Mouse (Mus musculus) heart, embryonic 13.5 days (tissue): Measurements from ENCODE around the gene 2010003K11Rik. TPM values are rescaled to one million over a fixed set of nuclear protein-coding genes. Genes with fewer than 3 reads are reported as not detected.

Experiments used
- ATAC-seq: fragments of 200-750 bp; cut with Nextera tagmentation; 2 replicates; pipeline ENCODE4 v1.8.0; 2017; ENCODE audit warnings: moderate TSS enrichment; ENCODE audit not compliant: insufficient number of reproducible peaks, low FRiP score, low TSS enrichment; ENCODE audit errors: extremely low read depth
- H3K27ac ChIP-seq: fragments of 300-500 bp; sonication (generic); replicated peaks from 2 replicates; pipeline ENCODE4 v1.5.1; 2015; ENCODE audit warnings: moderate library complexity, mild to moderate bottlenecking, inconsistent platforms
- H3K27me3 ChIP-seq: fragments of 300-500 bp; sonication (generic); replicated peaks from 2 replicates; pipeline ENCODE4 v1.6.1; 2015; ENCODE audit warnings: mild to moderate bottlenecking, inconsistent platforms
- H3K36me3 ChIP-seq: fragments of 300-500 bp; sonication (generic); 2 replicates; pipeline ENCODE4 v1.6.1; 2015; ENCODE audit warnings: mild to moderate bottlenecking, inconsistent platforms
- H3K4me1 ChIP-seq: fragments of 300-500 bp; sonication (generic); 2 replicates; pipeline ENCODE4 v1.6.1; 2015; ENCODE audit warnings: inconsistent platforms
- H3K4me2 ChIP-seq: fragments of 300-500 bp; sonication (generic); 2 replicates; pipeline ENCODE4 v1.6.1; 2015; ENCODE audit warnings: inconsistent platforms, mild to moderate bottlenecking, moderate library complexity
- H3K4me3 ChIP-seq: fragments of 300-500 bp; sonication (generic); 2 replicates; pipeline ENCODE4 v1.5.1; 2015; ENCODE audit warnings: moderate library complexity, mild to moderate bottlenecking, inconsistent platforms
- H3K9ac ChIP-seq: fragments of 300-500 bp; sonication (generic); 2 replicates; pipeline ENCODE4 v1.6.1; 2015; ENCODE audit warnings: inconsistent platforms, mild to moderate bottlenecking, moderate library complexity
- H3K9me3 ChIP-seq: fragments of 300-500 bp; sonication (generic); 2 replicates; pipeline ENCODE4 v1.6.1; 2016; ENCODE audit warnings: inconsistent platforms
- WGBS: fragments of 180-500 bp; shearing (Covaris S2); methylation state at CpG from one replicate; pipeline ENCODE4 v1.1.7; 2015; ENCODE audit warnings: mixed read lengths; 5-methylcytosine and 5-hydroxymethylcytosine counted together
- polyA plus RNA-seq: library from polyadenylated mRNA; unstranded; fragments of >200 nt; fragmentation: Nextera tagmentation; extraction: Ambion mirVana; gene quantifications from 2 replicates; pipeline ENCODE4 v1.2.1, GENCODE M21; 2015

The 2010003K11Rik gene
- polyA plus RNA-seq, 1 experiment from 2014 or later: not detected

- no peak for ATAC-seq
- WGBS: 11% methylated on average over 21 of the region's 21 CpGs
- no peak within 1 kb of the TSS for H3K27ac ChIP-seq
These were observed 20.8 kb downstream of the 2010003K11Rik start, which contains the start of gene Syt12 for GRCm38 (mm10) chr19:4477345-4478189. Gene Syt12 (minus strand): TSS chr19:4477447.

DNA sequence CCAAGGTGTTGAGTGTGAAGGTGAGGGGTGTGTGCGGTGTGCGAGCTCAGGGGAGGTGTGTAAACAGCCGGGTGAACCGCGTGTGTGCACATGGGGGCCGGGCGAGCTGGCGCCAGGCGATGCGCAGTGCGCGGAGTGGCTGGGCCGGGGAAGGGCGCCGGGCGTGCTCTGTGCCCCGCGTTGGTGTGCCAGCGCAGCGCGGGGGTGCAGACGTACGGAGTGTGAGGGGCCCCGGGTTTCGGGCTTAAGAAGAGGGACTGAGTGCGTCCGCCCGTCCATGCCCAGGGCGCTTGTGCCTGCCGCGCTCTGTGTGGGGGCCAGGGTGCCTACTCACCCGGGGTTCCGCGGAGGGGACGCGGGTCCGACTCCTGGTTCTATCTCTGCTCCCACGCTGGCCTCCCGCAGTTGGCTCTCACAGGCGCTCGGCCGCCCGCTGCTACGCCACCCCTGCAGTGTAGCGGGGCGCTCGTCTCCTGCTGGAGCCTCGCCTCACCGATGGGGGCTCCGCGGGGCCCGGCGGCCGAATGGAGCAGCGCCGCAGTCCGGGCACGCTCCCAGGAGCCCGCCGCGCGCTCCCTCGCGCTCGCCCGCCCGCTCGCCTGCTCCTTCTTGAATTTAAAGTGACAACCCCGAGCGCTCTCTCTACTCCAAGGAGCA lies 21.7 kb downstream of the 2010003K11Rik start:
- Histone ChIP-seq H3K4me1 (peaks cover 15% of the 10 kb centered on the region), H3K9ac (peak overlapping the region; percentile 80), H3K27ac (no peak overlapping the region), H3K9me3 (no peaks in the 10 kb centered on the region), H3K27me3 (peaks cover 64% of the 10 kb centered on the region), H3K4me2 (peak overlapping the region; percentile 85), H3K4me3 (peak overlapping the region; percentile 63), H3K36me3 (no peaks in the 10 kb centered on the region)
- WGBS: under 1% methylated on average over 63 of the region's 70 CpGs
- ATAC-seq: peak; percentile 51; the same call in 1 of the 2 replicates

More at GRCm38 (mm10) chr19:4477345-4478189, 20.8 kb downstream of the 2010003K11Rik start, which contains the start of gene Syt12:
- Histone ChIP-seq H3K9me3 (no peaks in the 10 kb centered on the region), H3K4me3 (peak within 1 kb of the TSS; percentile 63), H3K4me2 (peak within 1 kb of the TSS; percentile 85), H3K9ac (peak within 1 kb of the TSS; percentile 80), H3K36me3 (no peaks in the 10 kb centered on the region), H3K4me1 (peaks cover 15% of the 10 kb centered on the region), H3K27me3 (peaks cover 56% of the 10 kb centered on the region)

- 69% methylated on average over 11 of the region's 11 CpGs for WGBS
- H3K27me3 ChIP-seq: peaks cover 65% of the 10 kb centered on the region
- no peak for ATAC-seq
These were observed 23.0 kb downstream of the 2010003K11Rik start for GRCm38 (mm10) chr19:4475224-4475925.

DNA sequence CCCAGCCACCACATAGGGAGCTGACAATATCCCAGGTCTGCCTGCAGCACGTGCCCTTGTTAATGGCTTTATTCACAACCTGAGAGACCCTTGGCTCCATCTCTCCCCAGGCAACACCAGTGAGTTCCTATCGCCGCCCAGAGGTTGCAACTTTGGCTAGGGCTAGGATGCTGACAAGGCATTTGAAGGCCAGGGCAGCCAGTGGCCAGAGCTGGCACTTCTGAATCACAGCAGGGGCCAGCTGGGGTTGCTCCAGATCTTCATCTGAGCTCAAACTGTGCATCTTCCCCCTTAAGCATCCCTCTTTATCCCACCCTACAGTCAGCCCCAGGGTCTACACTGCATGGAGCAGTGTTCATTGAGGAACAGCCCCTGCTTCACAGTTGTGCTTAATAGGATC lies 23.6 kb downstream of the 2010003K11Rik start:
- Histone ChIP-seq H3K27me3 (peaks cover 65% of the 10 kb centered on the region), H3K27ac (no peak overlapping the region), H3K9ac (no peak overlapping the region), H3K9me3 (no peaks in the 10 kb centered on the region), H3K4me2 (no peak overlapping the region), H3K4me3 (no peak overlapping the region), H3K4me1 (peaks cover 15% of the 10 kb centered on the region), H3K36me3 (no peaks in the 10 kb centered on the region)
- ATAC-seq: no peak
- 44% methylated on average over 3 of the region's 3 CpGs for WGBS

More at GRCm38 (mm10) chr19:4475224-4475925, 23.0 kb downstream of the 2010003K11Rik start:
- Histone ChIP-seq H3K9me3 (no peaks in the 10 kb centered on the region), H3K36me3 (no peaks in the 10 kb centered on the region), H3K9ac (no peak overlapping the region), H3K4me3 (no peak overlapping the region), H3K27ac (no peak overlapping the region), H3K4me1 (peaks cover 15% of the 10 kb centered on the region), H3K4me2 (no peak overlapping the region)

- Histone ChIP-seq H3K27me3 (peaks cover 65% of the 10 kb centered on the region), H3K9ac (no peak overlapping the region), H3K4me3 (no peak overlapping the region), H3K36me3 (no peaks in the 10 kb centered on the region), H3K4me2 (no peak overlapping the region), H3K9me3 (no peaks in the 10 kb centered on the region), H3K4me1 (peaks cover 15% of the 10 kb centered on the region), H3K27ac (no peak overlapping the region)
- no peak for ATAC-seq
- 73% methylated on average over 5 of the region's 5 CpGs for WGBS
These were observed 24.8 kb downstream of the 2010003K11Rik start for GRCm38 (mm10) chr19:4473549-4473948.

DNA sequence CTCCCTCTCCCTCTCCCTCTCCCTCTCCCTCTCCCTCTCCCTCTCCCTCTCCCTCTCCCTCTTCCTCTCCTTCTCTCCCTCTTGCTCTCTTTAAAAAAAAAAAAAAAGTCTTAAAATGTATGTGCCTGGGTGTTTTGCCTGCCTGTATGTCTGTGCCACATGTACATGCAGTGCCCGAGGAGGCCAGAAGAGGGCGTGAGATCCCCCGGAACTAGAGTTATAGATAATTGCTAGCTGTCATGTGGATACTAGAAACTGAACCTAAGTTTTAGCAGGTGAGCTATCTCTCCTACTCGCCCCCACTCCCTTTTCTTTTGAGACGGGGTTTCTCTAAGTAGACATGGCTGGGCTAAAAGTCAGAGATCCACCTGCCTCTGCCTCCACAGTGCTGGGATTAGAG lies 30.0 kb downstream of the 2010003K11Rik start:
- H3K9ac ChIP-seq: no peak overlapping the region
- H3K4me2 ChIP-seq: no peak overlapping the region
- H3K27me3 ChIP-seq: peaks cover 21% of the 10 kb centered on the region
- no peak overlapping the region for H3K4me3 ChIP-seq
- no peak overlapping the region for H3K27ac ChIP-seq
- no peaks in the 10 kb centered on the region for H3K4me1 ChIP-seq
- whole genome bisulfite sequencing: 28% methylated on average over 5 of the region's 5 CpGs
- ATAC-seq: no peak
- H3K9me3 ChIP-seq: no peaks in the 10 kb centered on the region
- H3K36me3 ChIP-seq: no peaks in the 10 kb centered on the region

DNA sequence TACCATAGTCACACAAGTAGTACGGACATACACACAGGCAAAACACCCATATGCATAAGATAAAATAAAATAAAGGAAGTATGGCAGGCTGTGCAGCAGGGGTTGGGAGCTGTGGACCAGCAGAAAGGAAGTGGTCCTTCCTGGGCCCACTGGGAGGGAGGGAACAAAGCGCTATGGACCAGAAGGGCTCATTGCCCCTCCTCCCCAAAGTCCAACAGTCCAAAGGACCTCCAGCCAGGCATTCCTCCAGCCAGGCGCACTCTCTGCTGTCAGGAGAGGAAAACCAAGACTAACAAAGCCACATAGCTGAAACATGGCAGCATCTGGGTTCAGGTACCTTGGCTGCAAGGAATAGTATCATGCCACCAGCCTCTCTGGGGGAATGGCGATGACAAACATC lies 33.7 kb downstream of the 2010003K11Rik start:
- no peak overlapping the region for H3K4me2 ChIP-seq
- H3K27me3 ChIP-seq: peaks cover 7% of the 10 kb centered on the region; the same call in 1 of the 2 replicates
- H3K27ac ChIP-seq: no peak overlapping the region
- H3K9ac ChIP-seq: no peak overlapping the region
- no peaks in the 10 kb centered on the region for H3K36me3 ChIP-seq
- no peak overlapping the region for H3K4me3 ChIP-seq
- no peaks in the 10 kb centered on the region for H3K4me1 ChIP-seq
- 77% methylated on average over 4 of the region's 4 CpGs for WGBS
- no peak for ATAC-seq
- H3K9me3 ChIP-seq: no peaks in the 10 kb centered on the region

- Histone ChIP-seq H3K4me3 (no peak overlapping the region), H3K9me3 (no peaks in the 10 kb centered on the region), H3K4me2 (no peak overlapping the region), H3K36me3 (no peaks in the 10 kb centered on the region), H3K9ac (no peak overlapping the region), H3K27ac (no peak overlapping the region), H3K4me1 (no peaks in the 10 kb centered on the region), H3K27me3 (no peaks in the 10 kb centered on the region; the same call in 1 of the 2 replicates)
- WGBS: 75% methylated on average over 8 of the region's 8 CpGs
- no peak for ATAC-seq
These were observed 36.4 kb downstream of the 2010003K11Rik start for GRCm38 (mm10) chr19:4461981-4462380.

GRCm38 (mm10) chr19:4456227-4456626 lies 42.2 kb downstream of the 2010003K11Rik start:
- no peak overlapping the region for H3K4me2 ChIP-seq
- 9% methylated on average over 11 of the region's 11 CpGs for WGBS

GRCm38 (mm10) chr19:4455071-4455800 lies 43.1 kb downstream of the 2010003K11Rik start:
- H3K36me3 ChIP-seq: no peaks in the 10 kb centered on the region
- H3K4me3 ChIP-seq: no peak overlapping the region
- no peak for ATAC-seq
- H3K27ac ChIP-seq: no peak overlapping the region
- 0 out of 2 replicates have a peak, but pooled peaks cover 7% of the 10 kb centered on the region for H3K4me1 ChIP-seq
- no peaks in the 10 kb centered on the region for H3K9me3 ChIP-seq
- 74% methylated on average over 15 of the region's 15 CpGs for WGBS
- H3K9ac ChIP-seq: no peak overlapping the region
- H3K27me3 ChIP-seq: peaks cover 15% of the 10 kb centered on the region
- H3K4me2 ChIP-seq: no peak overlapping the region

More at GRCm38 (mm10) chr19:4456227-4456626, 42.2 kb downstream of the 2010003K11Rik start:
- no peaks in the 10 kb centered on the region for H3K9me3 ChIP-seq
- peaks cover 15% of the 10 kb centered on the region for H3K27me3 ChIP-seq
- 0 out of 2 replicates have a peak, but pooled peaks cover 7% of the 10 kb centered on the region for H3K4me1 ChIP-seq
- H3K36me3 ChIP-seq: no peaks in the 10 kb centered on the region
- no peak overlapping the region for H3K9ac ChIP-seq
- no peak for ATAC-seq
- H3K27ac ChIP-seq: no peak overlapping the region
- no peak overlapping the region for H3K4me3 ChIP-seq
